Mouse (Mus musculus) neural tube, embryonic 12.5 days (tissue): ENCODE measurements around the gene Fras1. TPM values are rescaled to one million over a fixed set of nuclear protein-coding genes. Genes with fewer than 3 reads are reported as not detected.

Experiments
- polyA plus RNA-seq: library from polyadenylated mRNA; unstranded; fragments of >200 nt; fragmentation: Nextera tagmentation; extraction: Ambion mirVana; gene quantifications from 2 replicates; pipeline ENCODE4 v1.2.1, GENCODE M21; 2016

Fras1 gene
- polyA plus RNA-seq, 1 experiment from 2014 or later: 4.9 TPM

Other genes starting within 250 kb of the Fras1 start
- gene Cnot6l, start 209.8 kb upstream of the Fras1 start, polyA plus RNA-seq: 12.3 and 17.2 TPM in 2 replicates
- gene Mrpl1, start 164.5 kb upstream of the Fras1 start, polyA plus RNA-seq: 17.2 and 20.8 TPM in 2 replicates